Mouse (Mus musculus) liver, embryonic 14.5 days (tissue): ENCODE results near the gene Prss56.

Source experiments
- CTCF ChIP-seq: IDR thresholded peaks from 2 replicates; pipeline ENCODE4 v1.5.1; 2016; ENCODE audit warnings: antibody characterized with exemption, low read depth, control low read depth
- EP300 ChIP-seq: IDR thresholded peaks from 2 replicates; pipeline ENCODE4 v1.6.1; 2016; ENCODE audit warnings: antibody characterized with exemption, low read depth

- TF ChIP-seq CTCF (no peak), EP300 (no peak)
Measured at GRCm38 (mm10) chr1:87142456-87142855, 40.7 kb upstream of the Prss56 start.
